Mouse (Mus musculus) adrenal gland, adult 8-10 months (tissue): ENCODE data around the gene Minpp1. TPM values are rescaled to one million over a fixed set of nuclear protein-coding genes. Genes with fewer than 3 reads are reported as not detected.
A peak's percentile ranks its signal among the peaks of the same experiment; 100 is the strongest.

Experiments used
- DNase-seq: peaks from one replicate; pipeline ENCODE4 v3.0.0; 2022
- total RNA-seq, 4 experiments: library from RNA; stranded (reverse); gene quantifications; 2 replicates each; pipeline ENCODE4 v1.2.4; 2022

Gene Minpp1
- total RNA-seq, 4 experiments from 2014 or later: 36.3 to 47.2 (median 39.0) TPM

DNA sequence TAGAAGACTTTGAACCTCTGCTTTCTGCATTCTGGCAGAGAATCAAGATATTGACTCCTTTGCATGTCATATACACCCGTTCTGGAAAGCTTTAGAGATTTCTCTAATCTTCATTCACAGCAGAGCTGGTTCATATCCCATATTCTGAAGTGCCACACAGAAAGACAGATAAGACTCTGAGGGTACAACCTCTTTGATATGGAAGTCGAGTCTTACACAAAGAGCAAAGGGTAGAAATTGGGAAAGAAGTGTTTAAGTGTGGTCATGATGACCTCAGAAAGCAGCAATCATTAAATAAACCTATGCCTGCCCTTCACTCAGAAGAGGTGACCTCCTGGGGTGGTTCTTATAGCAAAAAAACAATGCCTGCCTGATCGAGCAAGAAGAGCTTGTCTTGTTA, 43.2 kb downstream of the Minpp1 start:
- no peak for DNase-seq

- no peak for DNase-seq
These were observed 43.8 kb downstream of the Minpp1 start for GRCm38 (mm10) chr19:32529252-32529942.

DNA sequence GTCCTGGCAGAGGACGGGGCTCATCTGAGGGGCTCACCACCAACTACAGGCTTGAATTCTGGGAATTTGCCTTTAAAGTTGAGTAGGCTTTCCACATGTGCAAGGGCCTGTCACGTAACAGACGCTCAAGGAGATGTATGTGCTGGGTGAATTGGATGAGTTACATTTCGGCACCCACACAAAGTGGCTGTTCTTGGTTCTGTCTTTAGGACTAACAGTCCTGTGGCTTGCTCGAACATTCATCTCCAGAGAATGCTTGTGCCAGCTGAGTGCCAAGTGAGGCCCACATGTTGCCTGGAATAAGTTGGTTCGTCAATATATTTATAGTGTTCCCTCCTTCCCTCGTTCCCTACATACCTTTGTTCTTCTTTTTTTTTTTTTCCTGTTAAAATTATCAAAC, 44.7 kb downstream of the Minpp1 start:
- DNase-seq: no peak

GRCm38 (mm10) chr19:32532331-32532730, 46.8 kb downstream of the Minpp1 start:
- no peak for DNase-seq

- no peak for DNase-seq
These were observed 47.4 kb downstream of the Minpp1 start for GRCm38 (mm10) chr19:32532737-32533505.

- no peak for DNase-seq
These were observed 49.3 kb downstream of the Minpp1 start for GRCm38 (mm10) chr19:32534887-32535286.

DNA sequence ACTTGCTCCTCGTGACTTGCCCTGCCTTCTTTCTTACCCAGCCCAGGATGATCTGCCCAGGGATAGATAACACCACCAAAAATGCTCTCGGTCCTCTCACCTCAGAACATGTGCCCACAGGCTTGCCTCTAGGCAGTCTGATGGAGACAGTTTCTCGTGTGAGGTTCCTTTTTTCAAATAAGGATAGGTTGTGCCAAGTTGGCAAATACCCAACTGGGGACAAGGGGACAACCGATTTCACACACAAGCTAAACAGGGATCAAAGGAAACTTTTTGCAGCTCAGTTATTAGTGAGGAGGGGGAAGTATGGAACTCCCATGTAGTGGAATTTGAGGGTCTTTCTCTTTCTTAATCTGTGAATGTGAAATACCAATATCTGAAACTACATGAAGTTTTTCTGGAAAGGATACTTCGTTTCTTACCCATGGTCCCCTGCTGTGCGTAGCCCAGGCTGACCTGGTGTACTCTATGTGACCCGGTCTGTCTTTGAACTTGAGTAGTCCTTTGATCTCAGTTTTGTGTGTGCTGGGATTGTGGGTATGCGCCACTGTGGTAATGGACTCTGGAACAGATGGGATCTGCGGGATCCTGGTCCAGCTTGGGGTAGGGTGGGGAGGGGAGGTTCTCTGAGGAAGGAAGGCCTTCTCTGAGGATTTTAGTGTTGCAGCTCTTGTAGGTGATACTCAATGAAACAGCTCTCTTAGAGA, 57.4 kb downstream of the Minpp1 start:
- DNase-seq: no peak

DNA sequence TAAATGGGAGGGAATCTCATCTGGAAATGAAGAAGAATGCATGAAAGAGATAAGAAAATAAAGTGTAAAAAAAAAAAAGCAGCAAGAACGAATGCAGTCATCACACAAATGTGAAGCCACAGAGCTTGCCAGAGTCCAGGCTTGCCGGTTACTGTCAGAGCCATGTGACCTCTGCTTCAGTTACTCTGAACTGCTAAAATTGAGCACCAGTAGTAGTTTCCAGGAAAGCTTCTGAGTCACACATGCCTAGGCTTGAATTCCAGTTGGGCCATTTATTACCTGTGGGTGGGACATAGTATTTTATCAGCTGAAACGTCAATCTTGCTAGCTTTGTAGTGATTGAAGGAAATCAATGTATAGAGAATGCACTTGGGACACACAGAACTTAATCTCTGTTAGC, 61.8 kb downstream of the Minpp1 start:
- peak; percentile 41 for DNase-seq

- no peak for DNase-seq
These were observed 62.6 kb downstream of the Minpp1 start for GRCm38 (mm10) chr19:32548202-32548601.

- DNase-seq: no peak
These were observed 64.9 kb downstream of the Minpp1 start for GRCm38 (mm10) chr19:32550446-32550845.

- DNase-seq: no peak
These were observed 65.9 kb downstream of the Minpp1 start for GRCm38 (mm10) chr19:32551442-32551841.

DNA sequence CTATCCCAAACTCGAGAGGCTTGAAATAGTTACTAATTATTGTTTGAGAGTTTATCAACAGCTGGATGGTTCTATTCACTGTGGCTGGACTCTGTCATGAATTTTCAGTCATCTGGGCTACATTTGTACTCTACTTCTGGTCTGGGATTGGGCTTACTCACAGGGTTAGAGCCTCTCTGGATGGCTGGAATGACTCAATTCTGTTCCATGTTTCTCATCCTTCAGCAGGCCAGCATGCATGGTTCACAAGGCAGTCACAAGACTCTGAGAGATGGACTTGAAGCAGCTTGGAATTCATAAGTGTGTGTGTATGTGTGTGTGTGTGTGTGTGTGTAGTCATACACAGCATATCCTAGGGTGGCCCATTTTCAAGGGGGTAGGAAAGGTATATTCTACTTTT, 66.5 kb downstream of the Minpp1 start:
- no peak for DNase-seq

GRCm38 (mm10) chr19:32553310-32553709, 67.7 kb downstream of the Minpp1 start:
- no peak for DNase-seq

- DNase-seq: no peak
These were observed 69.7 kb downstream of the Minpp1 start for GRCm38 (mm10) chr19:32555257-32555656.

Other genes starting within 250 kb of the Minpp1 start
- gene Sgms1, start 96.1 kb upstream of the Minpp1 start, total RNA-seq: 100 to 1,000 TPM in 2 of 4 experiments, 10 to 100 TPM in 2; 96.1 to 103 (median 101) TPM
- gene Rpl9-ps6, start 19.2 kb upstream of the Minpp1 start, total RNA-seq: 10 to 100 TPM; 44.4 to 58.7 (median 53.0) TPM
- 10 to 100 TPM; 13.5 to 18.9 (median 15.5) TPM for gene Papss2, start 110.0 kb downstream of the Minpp1 start, total RNA-seq